Mouse (Mus musculus): ENCODE data around the gene Serpina3i. TPM values are rescaled to one million over a fixed set of nuclear protein-coding genes. Genes with fewer than 3 reads are reported as not detected.

Gene Serpina3i
- polyA plus RNA-seq, 1 experiment from 2014 or later = not detected

Other genes with a start within 250 kb of the Serpina3i start
- gene Serpina9, start 249.4 kb upstream of the Serpina3i start, polyA plus RNA-seq (2015; fragmentation: Nextera tagmentation; extraction: Ambion mirVana) = 0.05 TPM in 1 of 2 replicates, not detected in the other
- not detected in 2 replicates for gene Serpina12, start 218.7 kb upstream of the Serpina3i start, polyA plus RNA-seq (2015; fragmentation: Nextera tagmentation; extraction: Ambion mirVana)
- not detected in 2 replicates for gene Serpina5, start 162.0 kb upstream of the Serpina3i start, polyA plus RNA-seq (2015; fragmentation: Nextera tagmentation; extraction: Ambion mirVana)
- not detected in 2 replicates for gene Serpina3a, start 150.4 kb upstream of the Serpina3i start, polyA plus RNA-seq (2015; fragmentation: Nextera tagmentation; extraction: Ambion mirVana)
- gene Serpina3b, start 135.1 kb upstream of the Serpina3i start, polyA plus RNA-seq (2015; fragmentation: Nextera tagmentation; extraction: Ambion mirVana) = not detected in 2 replicates
- gene Serpina3c, start 109.3 kb upstream of the Serpina3i start, polyA plus RNA-seq (2015; fragmentation: Nextera tagmentation; extraction: Ambion mirVana) = 0.08 TPM in 1 of 2 replicates, not detected in the other
- gene Serpina3f, start 48.6 kb upstream of the Serpina3i start, polyA plus RNA-seq (2015; fragmentation: Nextera tagmentation; extraction: Ambion mirVana) = 0.19 and 0.24 TPM in 2 replicates
- 0.16 and 0.87 TPM in 2 replicates for gene Serpina3g, start 26.9 kb upstream of the Serpina3i start, polyA plus RNA-seq (2015; fragmentation: Nextera tagmentation; extraction: Ambion mirVana)
- gene Serpina3j, start 51.4 kb downstream of the Serpina3i start, polyA plus RNA-seq (2015; fragmentation: Nextera tagmentation; extraction: Ambion mirVana) = not detected in 2 replicates
- gene Serpina3k, start 75.4 kb downstream of the Serpina3i start, polyA plus RNA-seq (2015; fragmentation: Nextera tagmentation; extraction: Ambion mirVana) = not detected in 2 replicates
- not detected in 2 replicates for gene Serpina3m, start 75.4 kb downstream of the Serpina3i start, polyA plus RNA-seq (2015; fragmentation: Nextera tagmentation; extraction: Ambion mirVana)
- 0.32 and 1.4 TPM in 2 replicates for gene Serpina3n, start 143.6 kb downstream of the Serpina3i start, polyA plus RNA-seq (2015; fragmentation: Nextera tagmentation; extraction: Ambion mirVana)
- 0.50 and 1.0 TPM in 2 replicates for gene Gsc, start 210.2 kb downstream of the Serpina3i start, polyA plus RNA-seq (2015; fragmentation: Nextera tagmentation; extraction: Ambion mirVana)